Mouse (Mus musculus): ENCODE measurements around the gene Gm7544. TPM values are rescaled to one million over a fixed set of nuclear protein-coding genes. Genes with fewer than 3 reads are reported as not detected.

Gm7544 gene
- polyA plus RNA-seq, 1 experiment from 2014 or later, result not detected

Other genes with a start within 250 kb of the Gm7544 start
- gene Mff, start 231.1 kb downstream of the Gm7544 start, polyA plus RNA-seq (2014; fragmentation: Nextera tagmentation; extraction: Ambion mirVana), result 273 and 281 TPM in 2 replicates
- 0.12 TPM in 1 of 2 replicates, not detected in the other for gene Tm4sf20, start 187.6 kb downstream of the Gm7544 start, polyA plus RNA-seq (2014; fragmentation: Nextera tagmentation; extraction: Ambion mirVana)
- gene Gm47791, start 184.8 kb downstream of the Gm7544 start, polyA plus RNA-seq (2014; fragmentation: Nextera tagmentation; extraction: Ambion mirVana), result not detected in 2 replicates
- 47.6 and 58.7 TPM in 2 replicates for gene Agfg1, start 116.5 kb downstream of the Gm7544 start, polyA plus RNA-seq (2014; fragmentation: Nextera tagmentation; extraction: Ambion mirVana)
- gene A030005L19Rik, start 42.7 kb downstream of the Gm7544 start, polyA plus RNA-seq (2014; fragmentation: Nextera tagmentation; extraction: Ambion mirVana), result not detected in 2 replicates
- not detected in 2 replicates for gene A030014E15Rik, start 31.1 kb downstream of the Gm7544 start, polyA plus RNA-seq (2014; fragmentation: Nextera tagmentation; extraction: Ambion mirVana)
- gene Gm6217, start 24.6 kb downstream of the Gm7544 start, polyA plus RNA-seq (2014; fragmentation: Nextera tagmentation; extraction: Ambion mirVana), result not detected in 2 replicates
- not detected in 2 replicates for gene A030003K21Rik, start 12.6 kb downstream of the Gm7544 start, polyA plus RNA-seq (2014; fragmentation: Nextera tagmentation; extraction: Ambion mirVana)
- gene Gm47955, start 4.3 kb upstream of the Gm7544 start, polyA plus RNA-seq (2014; fragmentation: Nextera tagmentation; extraction: Ambion mirVana), result not detected in 2 replicates
- not detected in 2 replicates for gene Gm47959, start 44.5 kb upstream of the Gm7544 start, polyA plus RNA-seq (2014; fragmentation: Nextera tagmentation; extraction: Ambion mirVana)
- gene Slc19a3, start 82.4 kb upstream of the Gm7544 start, polyA plus RNA-seq (2014; fragmentation: Nextera tagmentation; extraction: Ambion mirVana), result 0.18 and 0.21 TPM in 2 replicates
- gene Krtap28-10, start 86.5 kb upstream of the Gm7544 start, polyA plus RNA-seq (2014; fragmentation: Nextera tagmentation; extraction: Ambion mirVana), result not detected in 2 replicates
- gene Gm47969, start 88.9 kb upstream of the Gm7544 start, polyA plus RNA-seq (2014; fragmentation: Nextera tagmentation; extraction: Ambion mirVana), result not detected in 2 replicates
- not detected in 2 replicates for gene A030005K14Rik, start 103.4 kb upstream of the Gm7544 start, polyA plus RNA-seq (2014; fragmentation: Nextera tagmentation; extraction: Ambion mirVana)
- gene Krtap28-13, start 104.9 kb upstream of the Gm7544 start, polyA plus RNA-seq (2014; fragmentation: Nextera tagmentation; extraction: Ambion mirVana), result not detected in 2 replicates
- gene Ccl20, start 160.8 kb upstream of the Gm7544 start, polyA plus RNA-seq (2014; fragmentation: Nextera tagmentation; extraction: Ambion mirVana), result 0.23 TPM in 1 of 2 replicates, not detected in the other
- gene Daw1, start 203.7 kb upstream of the Gm7544 start, polyA plus RNA-seq (2014; fragmentation: Nextera tagmentation; extraction: Ambion mirVana), result not detected in 2 replicates